Comparison of ENCODE assay signal across 11 mouse cellular contexts in the genomic region with DNA sequence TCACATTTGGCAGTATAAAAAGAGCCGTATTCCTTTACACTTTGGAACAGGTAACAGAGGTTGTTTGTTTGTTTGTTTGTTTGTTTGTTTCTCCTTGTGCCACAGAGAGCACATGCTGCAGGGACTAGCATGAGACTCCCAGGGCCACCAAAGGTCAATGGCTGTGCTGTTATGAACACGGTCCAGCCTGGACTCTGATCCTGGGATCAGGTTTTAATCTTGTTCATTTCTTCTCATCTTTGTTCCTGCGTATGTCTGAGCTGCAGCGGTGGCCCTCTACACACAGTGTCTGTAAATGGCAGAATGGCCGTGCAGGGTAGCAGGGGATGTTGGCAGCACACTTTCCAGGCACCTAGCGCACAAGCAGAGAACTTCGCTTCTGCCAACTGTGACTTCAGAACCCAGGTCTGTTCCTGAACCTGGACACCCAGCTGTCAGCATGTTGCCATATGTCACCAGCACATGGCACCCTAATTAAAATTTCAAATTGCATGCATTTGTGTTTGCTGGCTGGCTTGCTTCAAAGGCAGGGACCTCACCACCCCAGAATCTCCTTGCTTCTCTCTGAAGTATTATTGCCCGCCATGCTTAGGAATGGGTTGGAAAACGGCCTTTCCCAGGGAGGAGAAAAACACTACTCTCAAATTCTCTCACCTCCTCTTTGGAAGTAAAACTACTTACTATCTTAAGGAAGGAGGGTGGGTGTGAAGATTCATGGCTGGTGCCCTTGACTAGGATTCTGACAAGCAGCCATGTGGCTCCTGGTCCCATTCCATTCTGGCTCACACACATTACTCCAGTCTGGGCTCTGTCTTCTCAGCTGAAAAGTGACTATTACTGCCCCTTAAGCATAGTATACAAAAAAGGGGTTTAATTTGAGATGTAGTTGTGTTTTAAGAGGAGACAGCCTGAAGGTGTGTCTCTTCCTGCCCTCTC.
DNase-seq lines count a peak whose midpoint lies in the region; ATAC-seq and TF ChIP-seq lines count a peak whose summit lies in the region.
"Had no signal": no experiment of that assay in that cellular context is flagged by ENCODE, and none has a peak within 500 bp of the region (broad histone marks: within the 10 kb centered on the region; RNA-seq: fewer than 3 reads in every experiment).

No protein-coding gene starts in this region.

- 80% methylated on average over 9 of the region's 9 CpGs for WGBS in liver, postnatal 0 days (ENCODE audit: insufficient replicate concordance)
- 74% methylated on average over 9 of the region's 9 CpGs for WGBS in liver, embryonic 12.5 days (ENCODE audit: insufficient replicate concordance)
- WGBS in midbrain, embryonic 13.5 days, result 57% methylated on average over 9 of the region's 9 CpGs

- no peaks in the 10 kb centered on the region for H3K36me3 ChIP-seq in liver, postnatal 0 days (replicated peaks; ENCODE audit: insufficient read depth, low read length)
- H3K36me3 ChIP-seq in liver, embryonic 12.5 days, result no peaks in the 10 kb centered on the region
- H3K36me3 ChIP-seq in midbrain, embryonic 13.5 days, result no peaks in the 10 kb centered on the region
- H3K36me3 ChIP-seq: embryonic facial prominence, embryonic 10.5 days had no signal

- no peak overlapping the region for H3K9ac ChIP-seq in liver, postnatal 0 days (replicated peaks)
- no peak overlapping the region for H3K9ac ChIP-seq in liver, embryonic 12.5 days
- no peak overlapping the region for H3K9ac ChIP-seq in midbrain, embryonic 13.5 days (replicated peaks)

- peaks cover 12% of the 10 kb centered on the region; the same call in 1 of the 2 replicates for H3K4me1 ChIP-seq in liver, postnatal 0 days (ENCODE audit: insufficient read depth)
- no peaks in the 10 kb centered on the region for H3K4me1 ChIP-seq in liver, embryonic 12.5 days
- peaks cover 16% of the 10 kb centered on the region for H3K4me1 ChIP-seq in midbrain, embryonic 13.5 days (replicated peaks)
- H3K4me1 ChIP-seq: embryonic facial prominence, embryonic 10.5 days had no signal

- peak; percentile 38; the same call in 1 of the 2 replicates for ATAC-seq in liver, postnatal 0 days
- no peak for ATAC-seq in liver, embryonic 12.5 days
- ATAC-seq in midbrain, embryonic 13.5 days, result 0 out of 2 replicates have a peak, but pooled peaks have one; percentile 58

- no peak for TF ChIP-seq EP300 in liver, postnatal 0 days (IDR thresholded peaks at IDR 0.05; ENCODE audit: low read depth)

- TF ChIP-seq CTCF in liver, postnatal 0 days (IDR thresholded peaks at IDR 0.05; ENCODE audit: low read depth), result no peak

- peak overlapping the region; percentile 22; the same call in 1 of the 2 replicates for H3K27ac ChIP-seq in liver, postnatal 0 days (ENCODE audit: low read depth)
- H3K27ac ChIP-seq in liver, embryonic 12.5 days, result no peak overlapping the region
- H3K27ac ChIP-seq in midbrain, embryonic 13.5 days, result peak overlapping the region; percentile 7; the same call in 1 of the 2 replicates
- H3K27ac ChIP-seq: embryonic facial prominence, embryonic 10.5 days had no signal

- no peaks in the 10 kb centered on the region for H3K27me3 ChIP-seq in liver, postnatal 0 days (ENCODE audit: insufficient read depth, low read length)
- H3K27me3 ChIP-seq in liver, embryonic 12.5 days (replicated peaks), result no peaks in the 10 kb centered on the region
- no peaks in the 10 kb centered on the region for H3K27me3 ChIP-seq in midbrain, embryonic 13.5 days

- no peaks in the 10 kb centered on the region for H3K9me3 ChIP-seq in liver, postnatal 0 days (ENCODE audit: low read length)
- no peaks in the 10 kb centered on the region for H3K9me3 ChIP-seq in liver, embryonic 12.5 days (replicated peaks)
- no peaks in the 10 kb centered on the region for H3K9me3 ChIP-seq in midbrain, embryonic 13.5 days
- H3K9me3 ChIP-seq: embryonic facial prominence, embryonic 10.5 days had no signal

- no peak for DNase-seq in liver, postnatal 0 days
- peak; percentile 78 to 89 for DNase-seq in cerebellum, postnatal 14 days
- DNase-seq in kidney, adult 9 months, result peak; percentile 87
- no peak for DNase-seq in lung, postnatal 10 days
- DNase-seq in urinary bladder, postnatal 4 days (ENCODE audit: low spot score in 2 of 2), result no peak
- no peak for DNase-seq in gastrocnemius, postnatal 4 days (ENCODE audit: low spot score in 2 of 2)
- DNase-seq: adrenal gland, adult 2 months; lung, postnatal 36 days had no signal

- H3K4me2 ChIP-seq in liver, postnatal 0 days (ENCODE audit: low read depth, low read length), result no peak overlapping the region
- no peak overlapping the region for H3K4me2 ChIP-seq in liver, embryonic 12.5 days
- no peak overlapping the region for H3K4me2 ChIP-seq in midbrain, embryonic 13.5 days (replicated peaks)

- H3K4me3 ChIP-seq in liver, postnatal 0 days (ENCODE audit: low read depth, low read length), result no peak overlapping the region
- no peak overlapping the region for H3K4me3 ChIP-seq in liver, embryonic 12.5 days
- H3K4me3 ChIP-seq in midbrain, embryonic 13.5 days (replicated peaks), result no peak overlapping the region
- H3K4me3 ChIP-seq: embryonic facial prominence, embryonic 10.5 days had no signal

Comparison
In these comparisons a context has a peak if more than half of its experiments do, and no peak if none do; other contexts are left out.
1. DNase-seq: peak in cerebellum, postnatal 14 days (2 of 2) and kidney, adult 9 months (single experiment); none in liver, postnatal 0 days (single experiment), lung, postnatal 10 days (single experiment), urinary bladder, postnatal 4 days (0 of 2) and gastrocnemius, postnatal 4 days (0 of 2).